Mouse (Mus musculus) cerebellum, adult 2 months (tissue): ENCODE measurements at regions not wholly inside any gene's neighbourhood (a gene's known extent, or its start where the extent isn't known, plus 50 kb on each side); places are given as distances from the start of the nearest gene placed in this dataset.

Experiments used
- CTCF ChIP-seq: fragments of 200-500 bp; IDR thresholded peaks from 2 replicates; pipeline ENCODE4 v1.5.1; 2011; ENCODE audit warnings: low read depth, mild to moderate bottlenecking, control low read depth, low read length, moderate library complexity, borderline replicate concordance; ENCODE audit not compliant: insufficient read depth
- POLR2A ChIP-seq: fragments of 200-500 bp; IDR thresholded peaks from 2 replicates; pipeline ENCODE4 v1.6.1; 2011; ENCODE audit warnings: low read length, control low read depth, borderline replicate concordance; ENCODE audit not compliant: insufficient read depth

DNA sequence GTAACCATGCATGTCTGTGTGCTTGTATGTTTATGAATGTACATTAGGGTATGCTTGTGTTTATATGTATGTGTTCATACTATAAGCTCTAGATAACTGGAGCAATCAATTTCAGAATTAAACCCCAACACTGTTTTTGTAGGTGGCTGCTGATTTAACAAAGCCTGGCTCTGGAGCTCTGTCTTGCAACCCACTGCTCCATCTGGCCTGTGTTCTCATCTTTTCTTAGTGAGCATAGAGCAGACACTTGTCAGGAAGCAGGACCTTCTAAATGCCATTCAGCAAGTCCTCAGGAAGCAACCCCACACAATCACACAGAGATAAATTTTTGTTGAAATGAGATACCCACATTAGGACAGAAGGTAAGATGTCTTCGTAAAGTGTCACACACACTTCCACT, 613.7 kb upstream of the Igfbp3 start:
- TF ChIP-seq CTCF (no peak), POLR2A (no peak)
